Mouse (Mus musculus) testis, adult 2 months (tissue): ENCODE data around the gene Lpar6. TPM values are rescaled to one million over a fixed set of nuclear protein-coding genes. Genes with fewer than 3 reads are reported as not detected.
A peak's percentile ranks its signal among the peaks of the same experiment; 100 is the strongest.

Experiments used
- H3K27ac ChIP-seq: fragments of 200-500 bp; 2 replicates; pipeline ENCODE4 v1.5.1; 2012; ENCODE audit warnings: low read depth, low read length; ENCODE audit not compliant: control insufficient read depth, insufficient read depth
- H3K27me3 ChIP-seq: fragments of 200-500 bp; 2 replicates; pipeline ENCODE4 v1.6.1; 2012; ENCODE audit warnings: mild to moderate bottlenecking, low read length, moderate library complexity; ENCODE audit not compliant: control insufficient read depth, insufficient read depth
- H3K36me3 ChIP-seq: fragments of 200-500 bp; 2 replicates; pipeline ENCODE4 v1.6.1; 2012; ENCODE audit warnings: mild to moderate bottlenecking, low read length; ENCODE audit not compliant: control insufficient read depth, insufficient read depth
- H3K4me1 ChIP-seq: fragments of 200-500 bp; 2 replicates; pipeline ENCODE4 v1.6.1; 2012; ENCODE audit warnings: low read length; ENCODE audit not compliant: control insufficient read depth, insufficient read depth
- H3K4me3 ChIP-seq: fragments of 200-500 bp; 2 replicates; pipeline ENCODE4 v1.5.1; 2012; ENCODE audit warnings: low read depth, mild to moderate bottlenecking, low read length, moderate library complexity, mixed read lengths; ENCODE audit not compliant: control insufficient read depth
- CTCF ChIP-seq: fragments of 200-500 bp; IDR thresholded peaks from 2 replicates; pipeline ENCODE4 v1.5.1; 2012; ENCODE audit warnings: low read depth, mild to moderate bottlenecking, inconsistent platforms, low read length, moderate library complexity; ENCODE audit not compliant: control insufficient read depth, insufficient read depth, insufficient replicate concordance
- POLR2A ChIP-seq: fragments of 200-500 bp; IDR thresholded peaks from 2 replicates; pipeline ENCODE4 v1.6.1; 2012; ENCODE audit warnings: low read depth, mild to moderate bottlenecking, inconsistent platforms, low read length, moderate library complexity; ENCODE audit not compliant: control insufficient read depth
- polyA plus RNA-seq: library from polyadenylated mRNA; depleted of rRNA; stranded (reverse); fragments of >200 nt; gene quantifications from 2 replicates; pipeline ENCODE4 v1.2.3, GENCODE M21; 2012

Lpar6 gene
- polyA plus RNA-seq, 1 experiment: 0.30 TPM

- no peak overlapping the region for H3K4me3 ChIP-seq
- H3K36me3 ChIP-seq: no peaks in the 10 kb centered on the region
- H3K27ac ChIP-seq: no peak overlapping the region
Measured at GRCm38 (mm10) chr14:73255426-73255970, 17.8 kb downstream of the Lpar6 start.

DNA sequence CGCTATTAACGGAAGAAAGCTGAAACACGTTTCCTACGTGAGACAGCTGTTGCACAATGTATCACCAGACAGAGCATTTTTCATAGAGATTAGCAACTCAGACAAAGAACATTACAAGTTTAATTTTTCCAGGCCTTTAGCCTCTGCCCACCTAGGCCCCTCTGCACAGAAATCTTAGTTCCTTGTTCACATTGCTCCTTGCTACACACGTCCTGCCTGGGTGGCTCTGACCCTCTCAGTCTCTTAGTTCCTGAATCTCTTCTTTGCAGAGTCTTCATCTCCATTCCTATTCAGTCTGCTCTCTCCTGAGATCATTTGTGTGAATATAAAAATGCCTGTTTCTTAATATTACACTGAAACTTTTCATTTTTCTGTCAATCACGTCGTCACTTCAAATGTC, 19.7 kb downstream of the Lpar6 start:
- H3K4me1 ChIP-seq: no peaks in the 10 kb centered on the region
- TF ChIP-seq POLR2A: no peak
- H3K4me3 ChIP-seq: no peak overlapping the region
- H3K27me3 ChIP-seq: no peaks in the 10 kb centered on the region
- no peak overlapping the region for H3K27ac ChIP-seq
- no peaks in the 10 kb centered on the region for H3K36me3 ChIP-seq

More at GRCm38 (mm10) chr14:73255426-73255970, 17.8 kb downstream of the Lpar6 start:
- TF ChIP-seq CTCF (no peak), POLR2A (no peak)
- Histone ChIP-seq H3K27me3 (no peaks in the 10 kb centered on the region), H3K4me1 (no peaks in the 10 kb centered on the region)

DNA sequence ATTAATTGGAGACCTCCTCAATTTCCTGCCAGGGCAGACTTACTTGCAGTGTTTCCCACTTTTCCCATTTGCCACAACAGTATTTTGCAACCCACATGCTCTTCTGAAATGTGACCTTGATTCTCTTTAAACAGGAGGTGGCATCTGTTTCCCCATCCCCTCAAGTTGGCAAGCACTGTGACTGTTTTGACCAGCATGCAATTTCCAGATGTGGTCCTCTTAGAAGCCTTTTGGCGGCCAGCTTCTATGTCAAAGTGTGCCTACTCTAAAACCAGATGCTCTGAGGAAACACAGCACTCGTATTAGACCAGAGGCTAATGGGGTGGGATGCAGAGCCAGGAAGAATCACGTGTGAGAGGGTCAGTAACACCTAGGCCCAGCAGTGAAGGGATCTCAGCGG, 20.5 kb downstream of the Lpar6 start:
- Histone ChIP-seq H3K27me3 (no peaks in the 10 kb centered on the region), H3K36me3 (no peaks in the 10 kb centered on the region), H3K4me3 (no peak overlapping the region), H3K4me1 (no peaks in the 10 kb centered on the region), H3K27ac (no peak overlapping the region)
- TF ChIP-seq POLR2A (no peak), CTCF (no peak)

- Histone ChIP-seq H3K4me1 (no peaks in the 10 kb centered on the region), H3K36me3 (no peaks in the 10 kb centered on the region), H3K4me3 (no peak overlapping the region), H3K27me3 (no peaks in the 10 kb centered on the region), H3K27ac (no peak overlapping the region)
- no peak for TF ChIP-seq POLR2A
Measured at GRCm38 (mm10) chr14:73262210-73262609, 24.5 kb downstream of the Lpar6 start.

DNA sequence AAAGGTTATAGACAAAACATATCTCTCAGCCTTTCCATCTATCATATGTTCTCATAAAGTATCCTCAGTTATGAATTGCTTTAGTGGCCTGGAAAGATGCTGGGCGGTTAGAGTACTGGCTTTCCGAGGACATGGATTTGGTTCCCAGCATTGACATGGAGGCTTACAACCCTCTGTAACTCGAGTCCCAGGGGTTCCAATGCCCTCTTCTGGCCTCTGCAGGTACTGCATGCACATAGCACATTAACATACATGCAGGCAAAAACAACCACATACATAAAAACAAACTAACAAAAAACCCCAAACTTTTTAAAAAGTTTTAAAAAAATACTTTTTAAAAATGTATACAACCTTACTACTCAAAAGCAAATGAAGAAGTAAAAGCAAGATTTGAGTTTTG, 28.5 kb downstream of the Lpar6 start:
- TF ChIP-seq POLR2A (no peak), CTCF (peak; percentile 32; the same call in 1 of the 2 replicates)
- no peaks in the 10 kb centered on the region for H3K36me3 ChIP-seq
- H3K27ac ChIP-seq: no peak overlapping the region
- H3K4me3 ChIP-seq: no peak overlapping the region
- H3K27me3 ChIP-seq: no peaks in the 10 kb centered on the region
- H3K4me1 ChIP-seq: no peaks in the 10 kb centered on the region

GRCm38 (mm10) chr14:73271807-73272206, 34.1 kb downstream of the Lpar6 start:
- H3K36me3 ChIP-seq: no peaks in the 10 kb centered on the region; the same call in 1 of the 2 replicates
- no peaks in the 10 kb centered on the region for H3K27me3 ChIP-seq
- no peak overlapping the region for H3K27ac ChIP-seq
- TF ChIP-seq CTCF (no peak), POLR2A (no peak)
- no peaks in the 10 kb centered on the region for H3K4me1 ChIP-seq
- H3K4me3 ChIP-seq: no peak overlapping the region

GRCm38 (mm10) chr14:73279096-73279495, 41.4 kb downstream of the Lpar6 start:
- no peak overlapping the region for H3K27ac ChIP-seq
- TF ChIP-seq CTCF (no peak), POLR2A (no peak)
- H3K36me3 ChIP-seq: no peaks in the 10 kb centered on the region; the same call in 1 of the 2 replicates
- no peaks in the 10 kb centered on the region for H3K4me1 ChIP-seq
- H3K27me3 ChIP-seq: no peaks in the 10 kb centered on the region
- no peak overlapping the region for H3K4me3 ChIP-seq

DNA sequence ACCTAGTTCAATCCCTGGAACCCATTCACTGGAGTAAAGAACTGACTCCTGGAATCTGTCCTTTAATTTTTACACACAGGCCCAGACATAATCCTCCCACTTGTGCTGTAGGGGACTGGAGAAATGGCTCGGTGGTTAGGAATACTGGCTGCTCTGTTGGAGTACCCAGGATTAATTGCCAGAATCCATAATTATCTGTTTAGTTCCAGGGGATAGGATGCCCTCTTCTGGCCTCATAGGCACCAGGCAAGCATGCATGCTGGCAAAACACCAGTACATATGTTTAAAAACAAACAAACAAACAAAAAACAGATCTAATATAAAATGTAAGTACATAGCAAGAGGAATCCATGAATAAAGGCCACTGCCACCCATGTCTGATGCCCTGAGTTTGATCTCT, 43.3 kb downstream of the Lpar6 start:
- no peaks in the 10 kb centered on the region; the same call in 1 of the 2 replicates for H3K36me3 ChIP-seq
- no peak overlapping the region for H3K27ac ChIP-seq
- no peak overlapping the region for H3K4me3 ChIP-seq
- no peaks in the 10 kb centered on the region for H3K4me1 ChIP-seq
- TF ChIP-seq POLR2A: no peak
- no peak for TF ChIP-seq CTCF
- no peaks in the 10 kb centered on the region for H3K27me3 ChIP-seq
